Mouse (Mus musculus) frontal cortex, postnatal 25 days (tissue): ENCODE measurements around the gene Znhit6.
A peak's percentile ranks its signal among the peaks of the same experiment; 100 is the strongest.

Experiments used
- DNase-seq, 2 experiments: peaks; one replicate each; pipeline ENCODE4 v3.0.0; 2022; ENCODE audit warnings: low spot score in 2 of 2

The Znhit6 gene

DNA sequence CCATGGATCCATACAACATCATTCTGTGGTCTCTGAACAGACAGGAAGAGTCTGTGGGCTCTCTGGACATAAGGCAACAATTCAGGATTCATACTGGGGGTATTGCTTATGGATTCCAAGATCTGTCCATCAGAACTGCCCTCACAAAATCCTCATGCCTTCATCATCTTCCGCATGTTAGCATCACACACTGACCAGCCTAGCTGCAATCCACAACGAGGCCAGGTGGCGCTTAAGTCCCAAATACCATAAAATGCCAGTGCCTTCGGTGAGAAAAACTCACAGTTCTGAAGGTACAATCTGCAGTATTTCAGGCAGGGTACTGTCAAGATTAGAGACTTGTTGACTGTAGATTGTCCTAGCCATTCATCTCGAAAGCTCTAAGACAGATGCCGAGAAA lies 69.5 kb downstream of the Znhit6 start:
- DNase-seq = no peak

DNA sequence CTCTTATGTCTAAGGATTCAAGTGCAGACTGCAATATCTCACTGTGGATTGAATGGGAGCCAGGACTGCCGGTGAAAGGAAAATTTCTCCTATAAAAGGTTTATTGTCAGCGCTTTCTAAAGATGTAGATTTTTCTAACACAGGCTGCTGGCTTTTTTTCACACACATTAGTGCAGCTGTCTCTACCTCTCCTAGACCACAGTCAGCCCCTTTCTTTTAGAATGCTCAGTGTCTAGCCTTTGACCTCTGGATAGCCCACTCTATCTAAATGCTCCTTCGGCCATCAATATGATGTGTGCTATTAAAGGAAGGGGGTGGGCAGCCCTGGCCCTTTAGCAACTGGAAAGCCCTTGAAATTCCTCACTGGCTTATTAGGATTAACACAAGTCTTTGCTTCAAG lies 70.0 kb downstream of the Znhit6 start:
- DNase-seq = no peak

DNA sequence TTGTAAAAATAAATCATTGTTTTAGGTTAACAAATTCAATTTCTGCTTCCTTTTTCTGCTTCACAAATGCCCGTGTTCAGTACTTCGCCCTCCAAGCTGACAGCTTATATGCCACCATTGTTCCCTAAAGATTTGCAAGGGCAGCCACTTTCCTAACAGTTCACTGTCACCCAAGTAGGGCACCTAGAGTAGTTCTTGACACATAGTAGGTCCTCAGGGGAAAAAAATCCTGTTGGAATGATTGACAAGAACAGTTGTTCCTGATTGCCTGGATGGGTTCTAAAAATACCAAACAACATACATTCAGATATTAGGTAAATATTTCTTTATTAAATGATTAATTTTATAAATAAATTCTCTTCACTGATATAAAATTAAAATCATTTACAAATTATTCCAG lies 70.7 kb downstream of the Znhit6 start:
- no peak for DNase-seq

- no peak for DNase-seq
These were observed 71.4 kb downstream of the Znhit6 start for GRCm38 (mm10) chr3:145647416-145647815.

DNA sequence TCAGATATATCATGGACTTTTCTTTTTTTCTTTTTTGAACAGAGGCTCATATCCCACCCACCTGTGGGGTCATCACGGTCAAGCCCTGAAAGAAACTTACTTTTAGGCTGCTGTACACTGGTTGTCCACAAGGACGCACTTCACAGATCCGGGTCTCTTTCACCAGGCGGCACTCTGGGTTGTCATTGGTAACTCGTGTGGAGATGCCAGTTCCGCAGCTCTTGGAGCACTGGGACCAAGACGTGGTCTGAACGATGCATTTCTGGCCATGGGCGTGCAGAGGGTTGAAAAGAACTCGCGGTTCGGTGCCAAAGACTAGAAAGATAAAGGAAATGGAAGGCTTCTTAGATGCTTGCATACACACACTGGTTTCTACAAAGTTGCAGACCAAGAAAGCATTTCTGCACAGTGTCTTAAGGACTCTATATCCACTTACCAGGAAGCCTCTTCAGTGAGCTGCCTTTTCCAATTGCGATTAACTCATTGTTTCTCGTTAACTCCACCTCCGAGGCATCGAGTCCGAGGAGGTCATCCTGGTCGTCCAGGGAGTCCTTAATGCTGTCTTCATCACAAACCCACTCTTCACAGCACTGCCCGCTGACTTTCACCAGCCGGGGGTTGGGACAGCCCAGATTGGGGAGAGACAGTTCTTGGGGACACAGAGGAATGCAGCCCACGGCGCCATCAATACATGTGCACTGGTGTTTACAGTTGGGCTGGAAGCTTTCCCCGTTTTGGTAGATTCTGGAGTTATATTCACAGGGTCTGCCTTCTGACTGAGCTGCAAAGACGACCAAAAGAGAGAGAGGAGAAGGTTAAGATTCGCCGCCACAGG lies 72.3 kb downstream of the Znhit6 start:
- no peak for DNase-seq

DNA sequence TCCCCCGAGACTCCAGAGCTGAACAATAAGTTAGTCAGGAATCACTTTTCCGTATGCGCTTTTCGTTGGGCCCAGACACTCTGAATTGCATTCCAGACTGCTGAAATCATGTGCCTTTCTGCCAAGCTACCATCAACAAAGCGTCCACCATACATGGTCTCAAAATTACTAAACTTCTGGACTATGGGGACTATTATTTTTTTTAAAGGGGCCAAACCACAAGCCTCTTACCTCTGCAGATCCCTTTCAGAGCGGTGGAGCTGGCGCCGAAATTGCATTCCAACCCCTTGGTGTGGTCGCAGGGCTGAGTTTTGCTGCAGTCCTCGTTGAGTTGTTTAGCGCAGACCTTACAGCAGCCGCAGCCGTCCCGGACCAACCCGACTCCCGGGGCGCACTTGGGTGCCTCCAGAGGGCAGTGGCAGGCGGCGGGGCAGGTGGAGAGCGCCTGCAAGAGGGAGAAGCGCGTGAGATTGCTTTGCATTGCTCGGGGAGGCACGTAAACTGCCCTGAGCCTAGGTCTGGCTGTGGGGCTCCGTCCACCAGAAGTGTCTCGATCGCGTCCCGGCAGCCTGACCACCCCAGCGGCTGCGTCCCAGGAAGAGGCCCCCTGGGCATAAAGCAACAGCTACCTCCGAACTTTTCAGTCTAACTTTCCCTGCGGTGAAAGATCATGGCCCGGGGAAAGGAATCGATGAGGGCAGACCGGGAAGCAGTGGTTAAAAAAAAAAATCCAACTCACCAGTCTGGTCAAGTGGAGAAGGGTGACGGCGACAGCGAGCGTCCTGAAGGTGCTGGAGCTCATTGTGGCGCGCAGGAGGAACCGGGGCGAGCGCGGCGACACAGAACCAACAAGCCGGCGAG lies 73.2 kb downstream of the Znhit6 start:
- no peak for DNase-seq

- DNase-seq = peak; percentile 40 to 53
These were observed 73.8 kb downstream of the Znhit6 start, which contains the start of gene Ccn1 for GRCm38 (mm10) chr3:145649852-145650202. Gene Ccn1, minus strand, starts transcription at chr3:145649981.

- DNase-seq = no peak
These were observed 74.5 kb downstream of the Znhit6 start for GRCm38 (mm10) chr3:145650298-145651011.

GRCm38 (mm10) chr3:145651029-145651977 lies 75.3 kb downstream of the Znhit6 start:
- DNase-seq = no peak

DNA sequence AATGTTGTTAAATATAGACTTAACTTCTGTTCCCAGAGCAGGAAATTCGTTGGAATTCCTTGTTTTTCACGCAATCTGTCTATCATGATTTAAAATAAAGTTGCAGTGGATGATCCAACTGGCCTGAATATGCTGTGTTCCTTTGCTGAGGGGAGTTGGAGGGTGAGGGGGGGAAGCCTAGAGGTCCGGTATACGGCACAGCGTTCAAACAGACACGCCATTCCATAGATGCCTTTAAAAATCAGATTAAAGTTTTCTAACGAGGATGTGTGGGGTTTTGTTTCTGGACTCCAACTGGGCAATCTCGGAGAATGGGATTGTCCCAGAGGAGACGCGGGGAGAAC lies 75.9 kb downstream of the Znhit6 start:
- no peak for DNase-seq

DNA sequence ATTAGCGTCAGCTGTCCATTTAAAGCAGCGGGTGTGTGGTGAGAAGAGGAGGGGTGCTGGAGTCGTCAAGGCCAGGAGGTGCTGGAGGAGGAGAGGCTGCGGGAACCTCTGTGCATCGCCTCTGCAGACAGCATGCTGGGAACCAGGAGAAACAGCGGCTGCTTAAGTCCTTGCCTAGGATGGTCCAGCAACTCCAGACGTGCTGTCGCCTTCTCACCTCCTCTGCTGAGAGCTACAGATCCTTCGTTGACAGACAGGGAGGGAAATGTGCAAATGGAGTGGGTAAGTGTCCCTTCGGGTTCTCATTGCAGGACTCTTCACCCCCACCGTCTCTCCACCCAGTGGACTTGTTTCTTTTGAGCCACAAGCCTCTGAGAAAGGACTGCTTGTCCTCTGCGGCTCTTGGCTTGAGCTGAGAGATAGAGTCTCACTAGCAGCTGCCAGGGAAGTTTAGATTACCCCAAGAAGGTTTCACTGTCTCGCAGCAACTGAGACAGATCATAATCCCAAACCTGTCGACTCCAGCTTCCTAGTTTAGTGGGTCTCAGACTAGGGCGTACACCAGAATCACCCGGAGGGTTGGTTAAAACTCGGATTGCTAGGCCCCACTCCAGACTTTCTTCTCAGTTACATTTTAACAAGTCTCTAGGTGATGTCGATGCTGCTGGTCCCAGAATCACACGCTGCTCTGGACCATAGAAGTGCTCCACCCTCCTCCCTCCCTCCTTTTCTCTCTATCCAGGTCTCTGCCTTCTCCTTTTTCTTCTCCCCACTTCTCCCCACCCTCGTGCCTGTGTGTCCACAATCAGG lies 76.5 kb downstream of the Znhit6 start:
- no peak for DNase-seq

GRCm38 (mm10) chr3:145653191-145653940 lies 77.4 kb downstream of the Znhit6 start:
- peak in 1 of 2 experiments; percentile 27 for DNase-seq

GRCm38 (mm10) chr3:145654028-145654427 lies 78.0 kb downstream of the Znhit6 start:
- no peak for DNase-seq
